Mouse (Mus musculus) heart, adult 2 months (tissue): Measurements from ENCODE around the gene Agpat3.

Experiments used
- EP300 ChIP-seq: fragments of 200-500 bp; IDR thresholded peaks from 2 replicates; pipeline ENCODE4 v1.6.1; 2011; ENCODE audit warnings: low read depth, low read length, control low read depth; ENCODE audit not compliant: insufficient read depth
- POLR2A ChIP-seq: fragments of 200-500 bp; IDR thresholded peaks from 2 replicates; pipeline ENCODE4 v1.6.1; 2011; ENCODE audit warnings: mild to moderate bottlenecking, low read depth, low read length, control low read depth; ENCODE audit not compliant: insufficient read depth

DNA sequence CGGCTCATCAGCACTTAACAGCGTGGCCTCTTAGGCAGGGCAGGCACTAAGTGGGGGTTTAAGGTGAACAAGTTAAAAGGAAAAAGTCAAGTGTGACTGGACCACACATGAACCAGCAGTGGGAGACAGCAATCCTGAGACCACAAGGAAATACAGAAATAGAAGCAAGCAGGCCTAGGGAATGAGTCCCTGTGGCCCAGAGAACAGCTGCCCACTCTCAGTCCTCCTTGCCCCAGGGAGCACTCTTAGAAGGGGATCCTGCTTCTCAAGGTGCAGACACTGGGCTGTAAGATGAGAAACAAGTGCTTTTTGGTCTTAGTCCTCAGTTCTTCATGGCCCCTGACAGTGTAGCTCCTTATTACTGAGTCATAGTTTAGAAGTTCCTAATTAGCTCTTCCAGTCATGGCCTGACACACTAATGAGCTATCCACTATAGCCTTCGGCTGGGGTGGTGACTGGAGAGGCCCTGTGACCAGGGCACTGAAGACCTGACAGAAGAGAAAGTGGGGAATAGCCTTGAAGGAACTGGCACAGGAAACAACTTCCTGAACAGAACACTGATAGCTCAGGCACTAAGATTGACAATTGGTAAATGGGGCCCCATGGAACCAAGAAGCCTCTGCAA, 31.0 kb downstream of the Agpat3 start:
- TF ChIP-seq POLR2A (no peak), EP300 (no peak)
